Mouse (Mus musculus): ENCODE measurements at regions not wholly inside any gene's neighbourhood (a gene's known extent, or its start where the extent isn't known, plus 50 kb on each side); places are given as distances from the start of the nearest gene placed in this dataset.
A peak's percentile ranks its signal among the peaks of the same experiment; 100 is the strongest.

GRCm38 (mm10) chr1:138343451-138343850 is 69.9 kb downstream of the Atp6v1g3 start:
- no peak for ATAC-seq (ENCODE audit: low FRiP score)
- H3K36me3 ChIP-seq (replicated peaks), result no peaks in the 10 kb centered on the region
- 88% methylated on average over 4 of the region's 4 CpGs for WGBS
- no peaks in the 10 kb centered on the region for H3K27me3 ChIP-seq
- H3K4me2 ChIP-seq, result no peak overlapping the region
- H3K4me1 ChIP-seq, result peaks cover 10% of the 10 kb centered on the region; the same call in 1 of the 2 replicates
- no peaks in the 10 kb centered on the region for H3K9me3 ChIP-seq
- no peak overlapping the region for H3K4me3 ChIP-seq (replicated peaks)
- no peak overlapping the region for H3K9ac ChIP-seq
- no peak overlapping the region for H3K27ac ChIP-seq

GRCm38 (mm10) chr1:138344920-138345319 is 71.4 kb downstream of the Atp6v1g3 start:
- Histone ChIP-seq H3K9me3 (no peaks in the 10 kb centered on the region), H3K4me1 (peaks cover 13% of the 10 kb centered on the region; the same call in 1 of the 2 replicates), H3K27me3 (no peaks in the 10 kb centered on the region), H3K9ac (no peak overlapping the region), H3K36me3 (replicated peaks) (no peaks in the 10 kb centered on the region), H3K4me3 (replicated peaks) (no peak overlapping the region), H3K4me2 (no peak overlapping the region), H3K27ac (peak overlapping the region; percentile 43; the same call in 1 of the 2 replicates)
- 84% methylated on average over 4 of the region's 4 CpGs for WGBS
- ATAC-seq (ENCODE audit: low FRiP score), result no peak

- Histone ChIP-seq H3K36me3 (replicated peaks) (no peaks in the 10 kb centered on the region), H3K4me3 (replicated peaks) (peak overlapping the region; percentile 20), H3K27me3 (no peaks in the 10 kb centered on the region), H3K4me2 (peak overlapping the region; percentile 45), H3K27ac (peak overlapping the region; percentile 72), H3K9ac (no peak overlapping the region), H3K9me3 (no peaks in the 10 kb centered on the region), H3K4me1 (peaks cover 13% of the 10 kb centered on the region; the same call in 1 of the 2 replicates)
- 5% methylated on average over 10 of the region's 10 CpGs for WGBS
- peak; percentile 93 for ATAC-seq (ENCODE audit: low FRiP score)
Measured at GRCm38 (mm10) chr1:138345992-138346391, 72.5 kb downstream of the Atp6v1g3 start.

GRCm38 (mm10) chr1:138346904-138347303 is 73.4 kb downstream of the Atp6v1g3 start:
- no peak overlapping the region for H3K4me2 ChIP-seq
- H3K36me3 ChIP-seq (replicated peaks), result no peaks in the 10 kb centered on the region
- WGBS, result 76% methylated on average over 5 of the region's 5 CpGs
- no peak overlapping the region for H3K9ac ChIP-seq
- H3K4me1 ChIP-seq, result peaks cover 13% of the 10 kb centered on the region; the same call in 1 of the 2 replicates
- ATAC-seq (ENCODE audit: low FRiP score), result no peak
- no peak overlapping the region for H3K27ac ChIP-seq
- H3K4me3 ChIP-seq (replicated peaks), result no peak overlapping the region
- no peaks in the 10 kb centered on the region for H3K27me3 ChIP-seq
- H3K9me3 ChIP-seq, result no peaks in the 10 kb centered on the region

- peaks cover 13% of the 10 kb centered on the region; the same call in 1 of the 2 replicates for H3K4me1 ChIP-seq
- WGBS, result 48% methylated on average over 6 of the region's 6 CpGs
- H3K4me2 ChIP-seq, result no peak overlapping the region
- H3K4me3 ChIP-seq (replicated peaks), result no peak overlapping the region
- H3K27ac ChIP-seq, result no peak overlapping the region
- no peaks in the 10 kb centered on the region for H3K9me3 ChIP-seq
- no peaks in the 10 kb centered on the region for H3K36me3 ChIP-seq (replicated peaks)
- H3K27me3 ChIP-seq, result no peaks in the 10 kb centered on the region
- H3K9ac ChIP-seq, result no peak overlapping the region
- ATAC-seq (ENCODE audit: low FRiP score), result no peak
Measured at GRCm38 (mm10) chr1:138348447-138348846, 74.9 kb downstream of the Atp6v1g3 start.

GRCm38 (mm10) chr1:138349099-138349498 is 75.6 kb downstream of the Atp6v1g3 start:
- WGBS, result 88% methylated on average over 2 of the region's 2 CpGs
- no peak overlapping the region for H3K4me2 ChIP-seq
- H3K9ac ChIP-seq, result no peak overlapping the region
- H3K4me1 ChIP-seq, result peaks cover 13% of the 10 kb centered on the region; the same call in 1 of the 2 replicates
- H3K4me3 ChIP-seq (replicated peaks), result no peak overlapping the region
- H3K27ac ChIP-seq, result no peak overlapping the region
- H3K9me3 ChIP-seq, result no peaks in the 10 kb centered on the region
- no peak for ATAC-seq (ENCODE audit: low FRiP score)
- no peaks in the 10 kb centered on the region for H3K27me3 ChIP-seq
- H3K36me3 ChIP-seq (replicated peaks), result no peaks in the 10 kb centered on the region

GRCm38 (mm10) chr1:138356407-138356806 is 82.9 kb downstream of the Atp6v1g3 start:
- 77% methylated on average over 1 of the region's 1 CpGs for WGBS

GRCm38 (mm10) chr1:138362684-138363472 is 89.3 kb downstream of the Atp6v1g3 start:
- 65% methylated on average over 11 of the region's 11 CpGs for WGBS
- no peaks in the 10 kb centered on the region for H3K27me3 ChIP-seq
- H3K9ac ChIP-seq, result no peak overlapping the region
- H3K4me3 ChIP-seq (replicated peaks), result no peak overlapping the region
- ATAC-seq (ENCODE audit: low FRiP score), result no peak
- H3K27ac ChIP-seq, result no peak overlapping the region
- peaks cover 8% of the 10 kb centered on the region; the same call in 1 of the 2 replicates for H3K4me1 ChIP-seq
- no peak overlapping the region for H3K4me2 ChIP-seq
- H3K9me3 ChIP-seq, result no peaks in the 10 kb centered on the region
- H3K36me3 ChIP-seq (replicated peaks), result no peaks in the 10 kb centered on the region

More at GRCm38 (mm10) chr1:138356407-138356806, 82.9 kb downstream of the Atp6v1g3 start:
- no peak for ATAC-seq (ENCODE audit: low FRiP score)
- H3K27me3 ChIP-seq, result no peaks in the 10 kb centered on the region
- H3K4me3 ChIP-seq (replicated peaks), result no peak overlapping the region
- no peaks in the 10 kb centered on the region for H3K4me1 ChIP-seq
- H3K9me3 ChIP-seq, result no peaks in the 10 kb centered on the region
- H3K27ac ChIP-seq, result no peak overlapping the region
- no peak overlapping the region for H3K4me2 ChIP-seq
- H3K36me3 ChIP-seq (replicated peaks), result no peaks in the 10 kb centered on the region
- H3K9ac ChIP-seq, result no peak overlapping the region

GRCm38 (mm10) chr1:138369953-138370482 is 96.5 kb downstream of the Atp6v1g3 start:
- Histone ChIP-seq H3K36me3 (replicated peaks) (no peaks in the 10 kb centered on the region), H3K9ac (no peak overlapping the region), H3K4me2 (no peak overlapping the region), H3K27ac (no peak overlapping the region), H3K9me3 (no peaks in the 10 kb centered on the region), H3K27me3 (no peaks in the 10 kb centered on the region), H3K4me3 (replicated peaks) (no peak overlapping the region), H3K4me1 (no peaks in the 10 kb centered on the region)
- ATAC-seq (ENCODE audit: low FRiP score), result no peak

- Histone ChIP-seq H3K4me3 (replicated peaks) (no peak overlapping the region), H3K36me3 (replicated peaks) (no peaks in the 10 kb centered on the region), H3K9ac (no peak overlapping the region), H3K4me2 (no peak overlapping the region), H3K27ac (no peak overlapping the region), H3K4me1 (no peaks in the 10 kb centered on the region), H3K27me3 (no peaks in the 10 kb centered on the region), H3K9me3 (no peaks in the 10 kb centered on the region)
- ATAC-seq (ENCODE audit: low FRiP score), result no peak
- WGBS, result 86% methylated on average over 1 of the region's 1 CpGs
Measured at GRCm38 (mm10) chr1:138371474-138371873, 97.9 kb downstream of the Atp6v1g3 start.

- Histone ChIP-seq H3K4me1 (peaks cover 16% of the 10 kb centered on the region), H3K27me3 (no peaks in the 10 kb centered on the region), H3K4me2 (no peak overlapping the region), H3K4me3 (replicated peaks) (no peak overlapping the region), H3K9ac (no peak overlapping the region), H3K36me3 (replicated peaks) (no peaks in the 10 kb centered on the region), H3K27ac (0 out of 2 replicates have a peak overlapping the region, but pooled peaks have one; percentile 25), H3K9me3 (no peaks in the 10 kb centered on the region)
- ATAC-seq (ENCODE audit: low FRiP score), result no peak
- WGBS, result 87% methylated on average over 3 of the region's 3 CpGs
Measured at GRCm38 (mm10) chr1:138384146-138384545, 110.6 kb downstream of the Atp6v1g3 start.

GRCm38 (mm10) chr1:138385156-138385841 is 111.8 kb downstream of the Atp6v1g3 start:
- Histone ChIP-seq H3K9ac (no peak overlapping the region), H3K4me3 (replicated peaks) (no peak overlapping the region)

More at GRCm38 (mm10) chr1:138385156-138385841, 111.8 kb downstream of the Atp6v1g3 start:
- ATAC-seq (ENCODE audit: low FRiP score), result peak; percentile 88
- WGBS, result 28% methylated on average over 19 of the region's 19 CpGs
- Histone ChIP-seq H3K4me1 (peaks cover 16% of the 10 kb centered on the region), H3K4me2 (peak overlapping the region; percentile 30), H3K36me3 (replicated peaks) (no peaks in the 10 kb centered on the region), H3K9me3 (no peaks in the 10 kb centered on the region), H3K27ac (peak overlapping the region; percentile 71), H3K27me3 (no peaks in the 10 kb centered on the region)
